Mouse (Mus musculus) brain, embryonic 14.5 days (tissue): ENCODE measurements around the gene Cck. TPM values are rescaled to one million over a fixed set of nuclear protein-coding genes. Genes with fewer than 3 reads are reported as not detected.

ENCODE experiments used
- DNase-seq: peaks from one replicate; pipeline ENCODE4 v3.0.0-alpha.2; 2011; ENCODE audit warnings: low read depth
- CTCF ChIP-seq: fragments of 200-500 bp; IDR thresholded peaks from 2 replicates; pipeline ENCODE4 v1.5.1; 2012; ENCODE audit warnings: inconsistent platforms, mild to moderate bottlenecking, moderate library complexity, borderline replicate concordance; ENCODE audit not compliant: insufficient read depth, insufficient read length; ENCODE audit errors: extremely low read depth
- POLR2A ChIP-seq: fragments of 200-500 bp; IDR thresholded peaks from 2 replicates; pipeline ENCODE4 v1.6.1; 2012; ENCODE audit warnings: mild to moderate bottlenecking, inconsistent platforms, borderline replicate concordance; ENCODE audit not compliant: poor library complexity, insufficient read depth, insufficient read length, severe bottlenecking; ENCODE audit errors: extremely low read depth
- polyA plus RNA-seq: library from polyadenylated mRNA; depleted of rRNA; stranded (reverse); fragments of >200 nt; gene quantifications from 2 replicates; pipeline ENCODE4 v1.2.3, GENCODE M21; 2012; rRNA removed

Gene Cck
- polyA plus RNA-seq, 1 experiment, result 34.1 TPM

- TF ChIP-seq CTCF (no peak), POLR2A (no peak)
- peak; percentile 80 for DNase-seq
Observed at GRCm38 (mm10) chr9:121446431-121446831, 49.1 kb downstream of the Cck start.

- TF ChIP-seq POLR2A (no peak), CTCF (peak; percentile 43; the same call in 1 of the 2 replicates)
- no peak for DNase-seq
Observed at GRCm38 (mm10) chr9:121445364-121445763, 50.1 kb downstream of the Cck start.

GRCm38 (mm10) chr9:121444367-121444707, 51.2 kb downstream of the Cck start:
- peak; percentile 69 for DNase-seq
- TF ChIP-seq POLR2A (no peak), CTCF (no peak)

- DNase-seq, result peak; percentile 60
- TF ChIP-seq POLR2A (no peak), CTCF (no peak)
Observed at GRCm38 (mm10) chr9:121443696-121444366, 51.7 kb downstream of the Cck start.

- TF ChIP-seq POLR2A (no peak), CTCF (no peak)
Observed at GRCm38 (mm10) chr9:121442145-121442544, 53.3 kb downstream of the Cck start.

More at GRCm38 (mm10) chr9:121442145-121442544, 53.3 kb downstream of the Cck start:
- no peak for DNase-seq

Other genes starting within 250 kb of the Cck start
- gene Ulk4, start 218.5 kb downstream of the Cck start, polyA plus RNA-seq, result 7.3 and 7.8 TPM in 2 replicates
- gene Trak1, start 198.2 kb downstream of the Cck start, polyA plus RNA-seq, result 59.2 and 77.7 TPM in 2 replicates
- gene Lyzl4, start 146.4 kb upstream of the Cck start, polyA plus RNA-seq, result not detected in 2 replicates
- 0.38 and 0.63 TPM in 2 replicates for gene Vipr1, start 147.0 kb upstream of the Cck start, polyA plus RNA-seq
- 21.2 and 25.2 TPM in 2 replicates for gene Sec22c, start 209.8 kb upstream of the Cck start, polyA plus RNA-seq
- 65.3 and 71.1 TPM in 2 replicates for gene Ss18l2, start 214.6 kb upstream of the Cck start, polyA plus RNA-seq
- gene Nktr, start 223.5 kb upstream of the Cck start, polyA plus RNA-seq, result 165 and 197 TPM in 2 replicates